Mouse (Mus musculus): ENCODE measurements around the gene Naip1.

Gene Naip1

GRCm38 (mm10) chr13:100370536-100370935 lies 82.1 kb downstream of the Naip1 start:
- no peak for DNase-seq

All from lung, postnatal 14 days (tissue).